Comparison of ENCODE assay signal across 20 mouse cellular contexts in the genomic region with DNA sequence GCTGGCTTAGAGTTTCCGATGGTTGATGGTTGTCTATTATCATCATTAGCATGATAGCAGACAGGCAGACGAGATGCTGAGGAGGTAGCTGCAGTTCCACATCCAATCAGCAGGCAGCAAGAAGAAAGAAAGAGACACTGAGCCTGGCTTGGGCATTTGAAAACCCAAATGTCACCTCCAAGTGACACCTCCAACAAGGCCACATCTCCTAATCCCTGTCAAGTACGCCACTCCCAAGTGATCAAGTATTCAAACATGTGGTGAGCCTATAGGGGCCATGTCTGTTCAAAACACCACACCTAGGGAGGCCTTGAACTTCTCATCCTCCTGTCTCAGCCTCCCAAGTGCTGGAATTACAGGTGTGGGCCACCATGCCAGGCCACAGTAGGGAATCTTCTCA.
A peak's percentile ranks its signal among the peaks of the same experiment; 100 is the strongest.
DNase-seq lines count a peak whose midpoint lies in the region; ATAC-seq lines count a peak whose summit lies in the region.
"Had no signal": no experiment of that assay in that cellular context is flagged by ENCODE, and none has a peak within 500 bp of the region (broad histone marks: within the 10 kb centered on the region; RNA-seq: fewer than 3 reads in every experiment).

No protein-coding gene starts in this region.

- no peaks in the 10 kb centered on the region for H3K9me3 ChIP-seq in heart, embryonic 12.5 days (replicated peaks)
- H3K9me3 ChIP-seq: embryonic facial prominence, embryonic 10.5 days; embryonic facial prominence, embryonic 12.5 days; forebrain, embryonic 13.5 days; forebrain, embryonic 15.5 days had no signal

- no peak for ATAC-seq in heart, embryonic 12.5 days (ENCODE audit: insufficient number of reproducible peaks, low FRiP score)
- ATAC-seq: activated CD4-positive, CD25-positive, alpha-beta regulatory T cell, adult 4 months; CD4-positive, CD25-positive, alpha-beta regulatory T cell, adult 4 months; forebrain, embryonic 13.5 days; forebrain, embryonic 15.5 days had no signal

- H3K9ac ChIP-seq in heart, embryonic 12.5 days = no peak overlapping the region
- H3K9ac ChIP-seq: embryonic facial prominence, embryonic 12.5 days; forebrain, embryonic 13.5 days; forebrain, embryonic 15.5 days had no signal

- H3K27ac ChIP-seq in heart, embryonic 12.5 days (ENCODE audit: poor library complexity, severe bottlenecking) = no peak overlapping the region
- H3K27ac ChIP-seq: embryonic facial prominence, embryonic 10.5 days; embryonic facial prominence, embryonic 12.5 days; forebrain, embryonic 13.5 days; forebrain, embryonic 15.5 days had no signal

- no peak overlapping the region for H3K4me3 ChIP-seq in heart, embryonic 12.5 days
- H3K4me3 ChIP-seq: embryonic facial prominence, embryonic 10.5 days; embryonic facial prominence, embryonic 12.5 days; forebrain, embryonic 13.5 days; forebrain, embryonic 15.5 days had no signal

- peak; percentile 59 for DNase-seq in heart, adult 11 months
- DNase-seq in WW6 (ENCODE audit: low read depth, low spot score) = peak; percentile 7
- DNase-seq in spleen, adult 12 weeks (ENCODE audit: low spot score) = no peak
- no peak for DNase-seq in cerebellum, postnatal 25 days
- DNase-seq: adrenal gland, adult 8-10 months; adrenal gland, postnatal 14 days; adrenal gland, postnatal 36 days; B cell, adult 2 months; cerebellum, adult 11-12 months; cerebellum, adult 8-10 months; cerebellum, adult 9-11 months; cerebellum, postnatal 14 days had no signal

- H3K4me1 ChIP-seq in heart, embryonic 12.5 days (replicated peaks) = no peaks in the 10 kb centered on the region
- H3K4me1 ChIP-seq: embryonic facial prominence, embryonic 10.5 days; embryonic facial prominence, embryonic 12.5 days had no signal

- WGBS in heart, embryonic 12.5 days = 73% methylated on average over 3 of the region's 3 CpGs

- no peaks in the 10 kb centered on the region for H3K27me3 ChIP-seq in heart, embryonic 12.5 days (replicated peaks)
- H3K27me3 ChIP-seq: CH12.LX; embryonic facial prominence, embryonic 12.5 days; forebrain, embryonic 13.5 days; forebrain, embryonic 15.5 days had no signal

- no peak overlapping the region for H3K4me2 ChIP-seq in heart, embryonic 12.5 days
- H3K4me2 ChIP-seq: embryonic facial prominence, embryonic 12.5 days; forebrain, embryonic 13.5 days; forebrain, embryonic 15.5 days had no signal

- no peaks in the 10 kb centered on the region for H3K36me3 ChIP-seq in heart, embryonic 12.5 days
- H3K36me3 ChIP-seq: embryonic facial prominence, embryonic 10.5 days; embryonic facial prominence, embryonic 12.5 days; forebrain, embryonic 15.5 days had no signal

Comparison
In these comparisons a context has a peak if more than half of its experiments do, and no peak if none do; other contexts are left out.
1. DNase-seq: peak in heart, adult 11 months (single experiment) and WW6 (single experiment); none in spleen, adult 12 weeks (single experiment) and cerebellum, postnatal 25 days (0 of 2).